Mouse (Mus musculus): ENCODE data around the gene Ptpra. TPM values are rescaled to one million over a fixed set of nuclear protein-coding genes. Genes with fewer than 3 reads are reported as not detected.
A peak's percentile ranks its signal among the peaks of the same experiment; 100 is the strongest.

Ptpra gene
- polyA plus RNA-seq, 1 experiment from 2014 or later = 70.5 TPM

GRCm38 (mm10) chr2:130436769-130437168 lies 13.3 kb upstream of the Ptpra start:
- Histone ChIP-seq H3K4me1 (ENCODE audit: control insufficient read depth, insufficient read depth, low read length) (no peaks in the 10 kb centered on the region), H3K9me3 (replicated peaks; ENCODE audit: control insufficient read depth, low read length) (no peaks in the 10 kb centered on the region), H3K36me3 (ENCODE audit: control insufficient read depth, insufficient read depth) (peaks cover 32% of the 10 kb centered on the region), H3K27ac (ENCODE audit: low read length) (no peak overlapping the region), H3K4me3 (ENCODE audit: low read length) (no peak overlapping the region), H3K9ac (ENCODE audit: low read length) (no peak overlapping the region), H3K27me3 (ENCODE audit: control insufficient read depth, insufficient read depth, low read length) (no peaks in the 10 kb centered on the region), H3K4me2 (ENCODE audit: low read depth, low read length) (no peak overlapping the region)
- 95% methylated on average over 1 of the region's 1 CpGs for WGBS
- ATAC-seq (replicated peaks; ENCODE audit: extremely low read depth, insufficient read depth, low FRiP score) = no peak

GRCm38 (mm10) chr2:130438861-130439260 lies 11.2 kb upstream of the Ptpra start:
- no peak overlapping the region for H3K9ac ChIP-seq (ENCODE audit: low read length)
- WGBS = 84% methylated on average over 3 of the region's 3 CpGs
- no peak overlapping the region for H3K4me3 ChIP-seq (ENCODE audit: low read length)
- no peak for ATAC-seq (replicated peaks; ENCODE audit: extremely low read depth, insufficient read depth, low FRiP score)
- H3K27me3 ChIP-seq (ENCODE audit: control insufficient read depth, insufficient read depth, low read length) = no peaks in the 10 kb centered on the region
- no peaks in the 10 kb centered on the region for H3K9me3 ChIP-seq (replicated peaks; ENCODE audit: control insufficient read depth, low read length)
- no peaks in the 10 kb centered on the region for H3K4me1 ChIP-seq (ENCODE audit: control insufficient read depth, insufficient read depth, low read length)
- H3K36me3 ChIP-seq (ENCODE audit: control insufficient read depth, insufficient read depth) = peaks cover 45% of the 10 kb centered on the region
- H3K4me2 ChIP-seq (ENCODE audit: low read depth, low read length) = no peak overlapping the region
- H3K27ac ChIP-seq (ENCODE audit: low read length) = no peak overlapping the region

GRCm38 (mm10) chr2:130439840-130440480 lies 10.1 kb upstream of the Ptpra start:
- Histone ChIP-seq H3K4me1 (ENCODE audit: control insufficient read depth, insufficient read depth, low read length) (no peaks in the 10 kb centered on the region), H3K4me2 (ENCODE audit: low read depth, low read length) (no peak overlapping the region), H3K36me3 (ENCODE audit: control insufficient read depth, insufficient read depth) (peaks cover 48% of the 10 kb centered on the region), H3K9me3 (replicated peaks; ENCODE audit: control insufficient read depth, low read length) (no peaks in the 10 kb centered on the region), H3K9ac (ENCODE audit: low read length) (no peak overlapping the region), H3K27ac (ENCODE audit: low read length) (no peak overlapping the region), H3K4me3 (ENCODE audit: low read length) (no peak overlapping the region), H3K27me3 (ENCODE audit: control insufficient read depth, insufficient read depth, low read length) (no peaks in the 10 kb centered on the region)
- ATAC-seq (replicated peaks; ENCODE audit: extremely low read depth, insufficient read depth, low FRiP score) = no peak
- WGBS = 87% methylated on average over 4 of the region's 4 CpGs

- WGBS = 79% methylated on average over 10 of the region's 10 CpGs
- no peak overlapping the region for H3K4me2 ChIP-seq (ENCODE audit: low read depth, low read length)
These were observed 7.9 kb upstream of the Ptpra start for GRCm38 (mm10) chr2:130442162-130442561.

GRCm38 (mm10) chr2:130448449-130448848 lies 1.6 kb upstream of the Ptpra start:
- Histone ChIP-seq H3K9ac (ENCODE audit: low read length) (no peak overlapping the region), H3K36me3 (ENCODE audit: control insufficient read depth, insufficient read depth) (peaks cover 7% of the 10 kb centered on the region), H3K9me3 (replicated peaks; ENCODE audit: control insufficient read depth, low read length) (no peaks in the 10 kb centered on the region), H3K4me2 (ENCODE audit: low read depth, low read length) (no peak overlapping the region), H3K27ac (ENCODE audit: low read length) (no peak overlapping the region), H3K27me3 (ENCODE audit: control insufficient read depth, insufficient read depth, low read length) (no peaks in the 10 kb centered on the region), H3K4me3 (ENCODE audit: low read length) (no peak overlapping the region), H3K4me1 (ENCODE audit: control insufficient read depth, insufficient read depth, low read length) (peaks cover 22% of the 10 kb centered on the region)
- ATAC-seq (replicated peaks; ENCODE audit: extremely low read depth, insufficient read depth, low FRiP score) = no peak

More at GRCm38 (mm10) chr2:130442162-130442561, 7.9 kb upstream of the Ptpra start:
- peaks cover 48% of the 10 kb centered on the region for H3K36me3 ChIP-seq (ENCODE audit: control insufficient read depth, insufficient read depth)
- no peak for ATAC-seq (replicated peaks; ENCODE audit: extremely low read depth, insufficient read depth, low FRiP score)
- H3K4me3 ChIP-seq (ENCODE audit: low read length) = no peak overlapping the region
- no peaks in the 10 kb centered on the region for H3K9me3 ChIP-seq (replicated peaks; ENCODE audit: control insufficient read depth, low read length)
- no peaks in the 10 kb centered on the region for H3K4me1 ChIP-seq (ENCODE audit: control insufficient read depth, insufficient read depth, low read length)
- no peaks in the 10 kb centered on the region for H3K27me3 ChIP-seq (ENCODE audit: control insufficient read depth, insufficient read depth, low read length)
- H3K27ac ChIP-seq (ENCODE audit: low read length) = no peak overlapping the region
- no peak overlapping the region for H3K9ac ChIP-seq (ENCODE audit: low read length)

- H3K4me3 ChIP-seq (ENCODE audit: low read length) = peak overlapping the region; percentile 84
- peak overlapping the region; percentile 87 for H3K4me2 ChIP-seq (ENCODE audit: low read depth, low read length)
- H3K4me1 ChIP-seq (ENCODE audit: control insufficient read depth, insufficient read depth, low read length) = peaks cover 22% of the 10 kb centered on the region
- H3K27me3 ChIP-seq (ENCODE audit: control insufficient read depth, insufficient read depth, low read length) = no peaks in the 10 kb centered on the region
- no peak for ATAC-seq (replicated peaks; ENCODE audit: extremely low read depth, insufficient read depth, low FRiP score)
- 0 out of 2 replicates have a peak, but pooled peaks cover 3% of the 10 kb centered on the region for H3K36me3 ChIP-seq (ENCODE audit: control insufficient read depth, insufficient read depth)
- peak overlapping the region; percentile 89 for H3K9ac ChIP-seq (ENCODE audit: low read length)
- H3K27ac ChIP-seq (ENCODE audit: low read length) = no peak overlapping the region; the same call in 1 of the 2 replicates
- no peaks in the 10 kb centered on the region for H3K9me3 ChIP-seq (replicated peaks; ENCODE audit: control insufficient read depth, low read length)
- 9% methylated on average over 17 of the region's 17 CpGs for WGBS
These were observed 871 bp upstream of the Ptpra start for GRCm38 (mm10) chr2:130449021-130449793.

- Histone ChIP-seq H3K27me3 (ENCODE audit: control insufficient read depth, insufficient read depth, low read length) (no peaks in the 10 kb centered on the region), H3K4me1 (ENCODE audit: control insufficient read depth, insufficient read depth, low read length) (peaks cover 25% of the 10 kb centered on the region), H3K9ac (ENCODE audit: low read length) (peak overlapping the region; percentile 89), H3K36me3 (ENCODE audit: control insufficient read depth, insufficient read depth) (no peaks in the 10 kb centered on the region), H3K4me3 (ENCODE audit: low read length) (peak overlapping the region; percentile 84), H3K27ac (ENCODE audit: low read length) (peak overlapping the region; percentile 76), H3K9me3 (replicated peaks; ENCODE audit: control insufficient read depth, low read length) (no peaks in the 10 kb centered on the region), H3K4me2 (ENCODE audit: low read depth, low read length) (peak overlapping the region; percentile 87)
- WGBS = 0% methylated on average over 19 of the region's 47 CpGs
- peak; percentile 86 for ATAC-seq (replicated peaks; ENCODE audit: extremely low read depth, insufficient read depth, low FRiP score)
These were observed 337 bp downstream of the Ptpra start for GRCm38 (mm10) chr2:130450434-130450796.

GRCm38 (mm10) chr2:130451086-130451726 lies 1.1 kb downstream of the Ptpra start:
- ATAC-seq (replicated peaks; ENCODE audit: extremely low read depth, insufficient read depth, low FRiP score) = no peak
- peaks cover 27% of the 10 kb centered on the region for H3K4me1 ChIP-seq (ENCODE audit: control insufficient read depth, insufficient read depth, low read length)
- H3K4me2 ChIP-seq (ENCODE audit: low read depth, low read length) = peak overlapping the region; percentile 87
- H3K9ac ChIP-seq (ENCODE audit: low read length) = peak overlapping the region; percentile 89
- 53% methylated on average over 14 of the region's 14 CpGs for WGBS
- no peaks in the 10 kb centered on the region for H3K27me3 ChIP-seq (ENCODE audit: control insufficient read depth, insufficient read depth, low read length)
- H3K4me3 ChIP-seq (ENCODE audit: low read length) = peak overlapping the region; percentile 84
- H3K9me3 ChIP-seq (replicated peaks; ENCODE audit: control insufficient read depth, low read length) = no peaks in the 10 kb centered on the region
- no peaks in the 10 kb centered on the region for H3K36me3 ChIP-seq (ENCODE audit: control insufficient read depth, insufficient read depth)
- H3K27ac ChIP-seq (ENCODE audit: low read length) = no peak overlapping the region

GRCm38 (mm10) chr2:130451727-130452090 lies 1.6 kb downstream of the Ptpra start:
- Histone ChIP-seq H3K4me1 (ENCODE audit: control insufficient read depth, insufficient read depth, low read length) (peaks cover 27% of the 10 kb centered on the region), H3K36me3 (ENCODE audit: control insufficient read depth, insufficient read depth) (no peaks in the 10 kb centered on the region), H3K4me2 (ENCODE audit: low read depth, low read length) (peak overlapping the region; percentile 87), H3K9me3 (replicated peaks; ENCODE audit: control insufficient read depth, low read length) (no peaks in the 10 kb centered on the region), H3K27me3 (ENCODE audit: control insufficient read depth, insufficient read depth, low read length) (no peaks in the 10 kb centered on the region), H3K4me3 (ENCODE audit: low read length) (peak overlapping the region; percentile 84; the same call in 1 of the 2 replicates), H3K27ac (ENCODE audit: low read length) (no peak overlapping the region), H3K9ac (ENCODE audit: low read length) (no peak overlapping the region)
- WGBS = 50% methylated on average over 3 of the region's 3 CpGs
- ATAC-seq (replicated peaks; ENCODE audit: extremely low read depth, insufficient read depth, low FRiP score) = no peak
